Mouse (Mus musculus): ENCODE results near the gene Olfr167. TPM values are rescaled to one million over a fixed set of nuclear protein-coding genes. Genes with fewer than 3 reads are reported as not detected.

Gene Olfr167
- polyA plus RNA-seq (2015; fragmentation: Nextera tagmentation; extraction: Ambion mirVana) = not detected in 2 replicates

GRCm38 (mm10) chr16:19522166-19522565 is at the start of gene Olfr167:
Gene Olfr167, minus strand, starts transcription at chr16:19522266.

GRCm38 (mm10) chr16:19571709-19572108 is 49.6 kb upstream of the Olfr167 start, which contains the start of gene Olfr169:
Gene Olfr169, minus strand, starts transcription at chr16:19571809.

GRCm38 (mm10) chr16:19535455-19535854 is 13.4 kb upstream of the Olfr167 start, which contains the start of gene Olfr168:
Gene Olfr168, minus strand, starts transcription at chr16:19535555.

GRCm38 (mm10) chr16:19483394-19483793 is 38.7 kb downstream of the Olfr167 start, which contains the start of gene Olfr166:
Gene Olfr166, plus strand, starts transcription at chr16:19483694.

Other genes starting within 250 kb of the Olfr167 start
- not detected in 2 replicates for gene Olfr164, start 208.2 kb downstream of the Olfr167 start, polyA plus RNA-seq (2015; fragmentation: Nextera tagmentation; extraction: Ambion mirVana)
- not detected in 2 replicates for gene Olfr165, start 99.1 kb downstream of the Olfr167 start, polyA plus RNA-seq (2015; fragmentation: Nextera tagmentation; extraction: Ambion mirVana)
- not detected in 2 replicates for gene Olfr166, start 38.6 kb downstream of the Olfr167 start, polyA plus RNA-seq (2015; fragmentation: Nextera tagmentation; extraction: Ambion mirVana)
- not detected in 2 replicates for gene Olfr168, start 13.3 kb upstream of the Olfr167 start, polyA plus RNA-seq (2015; fragmentation: Nextera tagmentation; extraction: Ambion mirVana)
- not detected in 2 replicates for gene Olfr169, start 49.5 kb upstream of the Olfr167 start, polyA plus RNA-seq (2015; fragmentation: Nextera tagmentation; extraction: Ambion mirVana)
- not detected in 2 replicates for gene Olfr170, start 89.6 kb upstream of the Olfr167 start, polyA plus RNA-seq (2015; fragmentation: Nextera tagmentation; extraction: Ambion mirVana)
- gene Olfr171, start 107.7 kb upstream of the Olfr167 start, polyA plus RNA-seq (2015; fragmentation: Nextera tagmentation; extraction: Ambion mirVana) = not detected in 2 replicates
- gene Lamp3, start 184.1 kb upstream of the Olfr167 start, polyA plus RNA-seq (2015; fragmentation: Nextera tagmentation; extraction: Ambion mirVana) = 0.06 TPM in 1 of 2 replicates, not detected in the other
- 15.5 and 19.6 TPM in 2 replicates for gene B3gnt5, start 237.9 kb upstream of the Olfr167 start, polyA plus RNA-seq (2015; fragmentation: Nextera tagmentation; extraction: Ambion mirVana)